Mouse (Mus musculus): ENCODE data around the gene Fam174b.

DNA sequence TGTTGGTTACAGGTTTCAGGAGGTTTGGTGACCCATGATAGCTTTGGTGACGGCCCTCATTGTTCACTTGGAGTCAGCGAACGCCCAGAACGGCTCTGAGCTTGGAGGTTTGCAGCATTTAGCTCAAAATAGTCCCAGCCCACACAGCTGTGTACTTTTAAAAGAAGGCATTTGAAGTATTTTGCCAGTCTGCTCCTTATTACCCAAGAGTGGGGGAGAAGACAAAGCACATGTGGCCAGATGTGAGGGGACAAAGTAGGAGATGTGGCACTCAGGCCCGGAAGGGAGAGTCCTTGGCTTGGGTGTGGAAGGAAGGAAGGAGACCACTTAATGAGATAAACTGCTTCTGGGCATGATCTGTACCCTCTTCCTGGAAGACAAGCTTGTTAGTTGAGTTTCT, 1.3 kb downstream of the Fam174b start:
- TF ChIP-seq CTCF (IDR thresholded peaks at IDR 0.05; ENCODE audit: low read depth) (no peak), EP300 (IDR thresholded peaks at IDR 0.05; ENCODE audit: low read depth) (no peak)
